Mouse (Mus musculus) cerebellum, adult 8-10 months (tissue): ENCODE results near the gene Nol12.
A peak's percentile ranks its signal among the peaks of the same experiment; 100 is the strongest.

Source experiments
- DNase-seq: peaks from one replicate; pipeline ENCODE4 v3.0.0; 2022

The Nol12 gene

GRCm38 (mm10) chr15:78918126-78918525, 16.6 kb upstream of the Nol12 start:
- no peak for DNase-seq

- no peak for DNase-seq
Measured at GRCm38 (mm10) chr15:78919914-78920313, 14.8 kb upstream of the Nol12 start.

DNA sequence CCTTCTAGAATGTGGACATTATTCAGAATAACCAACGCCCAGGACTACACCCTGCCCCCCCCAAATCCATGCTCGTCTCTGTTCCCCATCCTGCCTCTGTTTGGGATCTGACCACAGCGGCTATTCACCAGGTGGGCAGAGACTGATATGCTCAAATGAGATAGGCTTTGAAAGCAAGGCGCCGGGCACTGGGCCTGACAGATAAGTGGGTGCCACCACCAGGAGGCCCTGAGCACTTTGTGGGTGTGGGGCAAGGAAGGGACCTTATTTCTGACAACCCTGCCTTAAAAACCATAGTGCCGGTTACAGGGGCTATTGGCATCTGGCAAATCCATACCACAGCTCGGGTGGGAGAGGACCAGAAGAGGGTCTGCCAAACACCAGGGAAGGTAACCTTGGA, 12.0 kb upstream of the Nol12 start:
- no peak for DNase-seq

- no peak for DNase-seq
Measured at GRCm38 (mm10) chr15:78923585-78923984, 11.1 kb upstream of the Nol12 start.

GRCm38 (mm10) chr15:78925129-78925528, 9.6 kb upstream of the Nol12 start:
- no peak for DNase-seq

- peak; percentile 74 for DNase-seq
Measured at GRCm38 (mm10) chr15:78926021-78926919, 8.5 kb upstream of the Nol12 start, which contains the start of gene Lgals1. Lgals1 (plus strand) TSS chr15:78926725.

DNA sequence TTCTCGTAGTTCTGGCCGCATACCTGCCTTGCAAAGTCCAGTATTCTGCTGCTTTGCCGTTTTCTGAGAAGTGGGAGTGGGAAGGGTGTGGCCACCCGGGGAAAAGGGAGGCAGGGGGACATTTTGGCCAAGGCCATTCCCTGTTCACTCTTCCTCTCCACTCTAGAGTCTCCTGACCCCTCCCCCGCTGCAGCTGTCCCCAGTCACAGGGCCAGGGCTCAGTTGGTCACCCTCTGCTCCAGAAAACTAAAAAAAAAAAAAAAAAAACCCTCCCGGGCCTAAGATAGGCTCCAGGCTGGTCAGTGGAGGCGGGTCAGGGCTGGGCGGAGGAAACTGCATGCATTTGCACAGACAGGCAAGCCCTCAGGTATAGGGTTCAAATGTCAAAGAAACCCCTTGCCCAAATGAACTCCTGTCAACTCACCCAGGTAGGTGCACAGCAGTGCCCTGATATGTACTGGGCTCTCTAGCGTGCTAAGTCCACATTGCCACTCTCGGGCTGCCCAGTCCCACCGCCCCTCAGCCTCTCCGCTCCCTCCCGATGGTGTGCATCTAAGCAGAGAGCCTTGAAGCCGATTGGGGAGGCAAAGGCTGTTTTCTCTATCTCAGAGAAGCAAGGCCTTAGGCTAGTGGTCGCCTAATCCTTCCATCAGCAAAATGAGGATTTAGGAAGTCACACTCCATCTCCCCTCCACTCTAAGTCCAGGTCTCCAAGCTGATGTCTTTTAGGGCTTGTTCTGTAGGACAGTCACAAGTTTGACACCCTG, 7.5 kb upstream of the Nol12 start:
- DNase-seq: no peak

DNA sequence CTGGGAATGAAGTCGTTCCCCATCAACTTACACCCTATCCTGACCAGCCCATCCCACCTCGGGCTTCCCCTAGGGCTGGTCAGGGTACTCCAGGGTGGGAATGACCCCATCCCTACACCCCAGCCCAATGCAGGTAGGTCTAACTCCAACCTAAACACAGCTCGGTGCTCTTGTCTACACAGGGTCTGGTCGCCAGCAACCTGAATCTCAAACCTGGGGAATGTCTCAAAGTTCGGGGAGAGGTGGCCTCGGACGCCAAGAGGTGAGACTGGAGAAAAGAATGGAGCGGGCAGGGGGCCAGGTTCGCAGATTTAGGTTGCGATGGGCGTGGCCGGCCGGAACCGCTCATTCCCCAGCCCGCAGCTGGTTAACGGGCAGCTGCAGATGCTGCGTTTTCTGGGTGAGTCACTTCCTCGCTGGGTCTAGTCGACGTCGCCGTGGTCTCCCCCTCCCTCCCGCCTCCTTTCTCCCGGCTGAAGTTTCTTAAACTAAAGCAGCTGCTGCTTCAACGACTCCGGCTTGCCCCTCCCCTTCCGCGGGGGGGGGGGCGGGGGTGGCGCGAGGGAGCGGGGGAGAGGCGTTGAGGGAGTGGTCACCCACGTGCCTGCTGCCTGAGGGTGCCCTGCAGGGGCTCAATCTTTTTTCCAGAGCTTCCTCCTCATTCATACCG, 6.8 kb upstream of the Nol12 start:
- DNase-seq: no peak

GRCm38 (mm10) chr15:78928539-78928938, 6.2 kb upstream of the Nol12 start:
- no peak for DNase-seq

DNA sequence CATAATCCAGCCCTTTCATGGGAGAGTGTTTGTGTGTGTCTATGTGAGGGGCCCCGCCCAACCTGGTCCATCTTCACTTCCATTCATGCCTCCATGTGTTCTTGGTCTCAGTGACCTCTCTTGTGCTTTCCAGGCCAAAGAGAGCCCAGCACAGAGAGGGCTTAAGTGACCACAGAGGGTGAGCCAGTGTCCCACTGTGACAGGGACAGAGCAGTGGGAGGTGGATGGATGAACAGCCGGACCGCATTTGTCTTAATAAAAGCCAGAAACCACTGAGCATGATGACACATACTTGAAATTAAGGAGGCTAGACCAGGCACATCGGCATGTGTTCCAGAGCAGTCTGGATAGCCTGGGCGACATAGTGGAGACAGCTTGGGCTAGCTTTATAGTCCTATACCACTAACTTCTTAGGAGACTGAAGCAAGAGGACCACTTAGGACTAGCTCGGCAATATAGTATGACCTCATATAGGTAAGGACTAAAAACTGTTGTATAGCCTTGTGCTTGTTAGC, 4.5 kb upstream of the Nol12 start:
- DNase-seq: no peak

GRCm38 (mm10) chr15:78930801-78931426, 3.8 kb upstream of the Nol12 start:
- no peak for DNase-seq

DNA sequence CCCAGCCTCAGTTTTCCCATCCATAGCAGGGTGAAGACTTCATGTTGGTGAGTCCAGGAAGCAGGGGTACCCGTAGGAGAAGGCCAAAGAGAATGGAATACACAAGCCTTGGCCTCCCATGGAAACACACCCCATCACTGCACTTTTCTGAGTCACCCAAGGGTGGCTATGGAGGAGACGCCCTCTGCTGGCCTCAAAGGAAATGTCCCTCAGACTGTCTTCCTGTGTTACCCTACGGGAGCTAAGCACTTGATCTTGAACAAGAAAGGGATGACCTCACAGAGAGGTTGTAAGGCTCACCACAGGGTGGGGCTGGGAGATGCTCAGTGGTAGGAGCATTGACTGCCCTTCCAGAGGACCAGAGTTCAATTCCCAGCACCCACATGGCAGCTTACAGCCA, 3.2 kb upstream of the Nol12 start:
- DNase-seq: no peak

GRCm38 (mm10) chr15:78936403-78936802, 1.7 kb downstream of the Nol12 start:
- DNase-seq: no peak

DNA sequence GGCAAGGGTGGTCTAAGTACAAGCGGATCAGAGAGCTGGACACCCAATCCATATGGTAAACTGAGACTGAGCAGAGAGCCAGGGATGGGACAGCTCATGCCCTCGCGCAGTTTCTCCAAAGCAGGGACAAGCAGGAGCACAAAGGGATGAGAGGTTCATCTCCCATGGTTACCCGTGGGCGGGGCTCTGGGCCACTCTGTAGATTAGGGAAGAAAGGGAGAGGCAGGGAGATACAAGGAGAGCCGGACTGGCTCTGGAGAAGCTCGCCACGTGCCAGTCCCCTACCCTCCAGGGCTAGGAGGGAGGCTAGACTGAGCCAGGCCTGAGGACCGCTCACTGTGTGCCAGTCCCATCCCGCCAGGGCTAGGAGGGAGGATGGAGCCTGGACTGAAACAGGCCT, 2.6 kb downstream of the Nol12 start:
- DNase-seq: no peak

GRCm38 (mm10) chr15:78937963-78938362, 3.2 kb downstream of the Nol12 start:
- DNase-seq: no peak

GRCm38 (mm10) chr15:78940325-78940724, 5.6 kb downstream of the Nol12 start:
- no peak for DNase-seq

GRCm38 (mm10) chr15:78942663-78943062, 7.9 kb downstream of the Nol12 start:
- peak; percentile 89 for DNase-seq

DNA sequence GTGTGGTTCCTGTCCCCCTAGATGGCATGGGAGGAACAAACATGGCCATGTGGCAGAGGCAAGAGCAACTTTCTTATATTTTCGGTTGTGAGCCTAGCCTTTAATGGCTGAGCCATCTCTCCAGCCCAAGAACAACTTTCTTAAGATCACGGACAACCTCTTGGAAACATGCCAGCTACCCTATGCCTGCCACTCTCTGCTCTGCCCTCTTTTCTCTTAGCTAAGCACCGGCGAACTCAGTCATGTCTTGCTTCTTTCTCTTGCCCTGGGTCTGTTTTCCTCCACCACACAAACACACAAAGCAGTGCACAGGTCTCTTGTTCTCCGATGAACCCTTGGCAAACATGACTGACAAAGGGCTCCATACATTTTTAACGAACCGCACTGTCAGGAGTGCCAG, 11.5 kb downstream of the Nol12 start:
- no peak for DNase-seq

- peak; percentile 87 for DNase-seq
Measured at GRCm38 (mm10) chr15:78947657-78948056, 12.9 kb downstream of the Nol12 start, which contains the start of gene Triobp. Triobp (plus strand) TSS chr15:78947724.

DNA sequence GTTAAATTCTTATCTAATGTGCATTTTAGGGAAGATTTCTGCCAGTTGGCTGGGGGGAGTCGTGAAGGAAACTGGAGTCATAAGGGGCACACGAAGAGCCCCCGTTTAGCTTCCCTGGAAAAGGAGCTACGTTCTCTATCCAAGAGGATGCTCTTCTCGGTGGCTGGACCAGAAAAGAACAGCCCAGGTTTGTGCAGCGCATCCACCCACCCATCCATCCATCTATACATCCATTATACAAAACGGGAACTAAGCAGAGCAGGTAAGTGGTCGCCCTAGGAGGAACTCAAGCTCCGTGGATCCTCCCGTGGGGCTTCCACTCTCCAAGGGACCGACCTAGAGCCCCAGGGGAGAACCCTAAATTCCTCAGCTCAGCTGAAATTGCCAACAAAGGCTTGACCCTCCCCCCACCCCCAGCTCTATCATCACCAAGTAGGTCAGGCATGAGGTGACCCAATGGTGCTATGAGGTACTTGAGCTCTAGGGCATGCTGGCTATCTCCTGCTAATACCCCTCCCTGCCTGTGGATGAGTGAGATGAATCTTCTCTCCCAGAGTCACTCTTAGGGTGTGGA, 13.5 kb downstream of the Nol12 start:
- DNase-seq: no peak

DNA sequence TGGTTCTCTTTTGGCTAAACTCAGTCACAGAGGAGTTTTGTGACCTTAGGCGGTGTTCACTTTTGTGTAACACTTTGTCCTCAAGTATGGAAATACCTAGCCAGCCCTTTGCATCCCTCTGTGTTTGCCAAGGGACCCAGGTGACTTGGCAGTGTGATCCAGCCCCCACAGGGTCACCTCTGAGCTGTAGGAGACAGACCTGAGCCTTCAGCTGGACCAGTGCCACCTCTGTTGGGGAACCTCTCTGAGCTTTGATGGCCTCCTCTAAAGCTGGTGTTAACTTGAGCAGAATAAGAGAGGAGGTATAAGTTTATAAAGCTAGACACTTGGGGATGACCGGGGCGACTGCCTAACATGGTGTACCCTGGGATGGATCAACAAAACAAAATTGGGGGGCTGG, 14.2 kb downstream of the Nol12 start:
- DNase-seq: no peak

DNA sequence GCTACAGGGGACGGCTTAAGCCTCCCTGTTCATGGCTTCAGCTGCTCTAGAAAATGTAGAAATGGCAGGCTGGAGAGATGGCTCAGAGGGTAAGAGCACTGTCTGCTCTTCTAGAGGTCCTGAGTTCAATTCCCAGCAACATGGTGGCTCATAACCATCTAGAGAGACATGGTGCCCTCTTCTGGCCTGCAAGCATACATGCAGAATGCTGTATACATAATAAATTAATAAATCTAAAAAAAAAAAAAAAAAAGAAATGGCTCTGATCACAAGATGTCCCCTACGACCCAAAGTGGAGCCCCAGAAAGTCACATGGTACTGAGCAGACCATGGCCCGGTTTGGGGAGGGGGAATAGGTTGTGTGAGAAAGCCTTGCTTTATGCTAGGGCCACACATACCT, 20.9 kb downstream of the Nol12 start:
- no peak for DNase-seq
